Mouse (Mus musculus) CH12.LX (cell line): ENCODE results near the gene Zbtb7a. TPM values are rescaled to one million over a fixed set of nuclear protein-coding genes. Genes with fewer than 3 reads are reported as not detected.

Source experiments
- DNase-seq: peaks from one replicate; pipeline ENCODE4 v3.0.0-alpha.2; 2013; ENCODE audit errors: extremely low read depth
- H3K27ac ChIP-seq: 2 replicates; pipeline ENCODE4 v1.5.1; 2012; ENCODE audit warnings: low read depth, mild to moderate bottlenecking, control low read depth, moderate library complexity; ENCODE audit not compliant: insufficient read depth
- H3K27me3 ChIP-seq: replicated peaks from 2 replicates; pipeline ENCODE3; 2012; ENCODE audit warnings: inconsistent platforms
- H3K36me3 ChIP-seq, 2 experiments: replicated peaks in 1 of 2; 2 replicates each; pipeline versions ENCODE3 to v1.6.1; 2012; ENCODE audit warnings: inconsistent platforms in 1 of 2, low read length in 1 of 2, mild to moderate bottlenecking in 1 of 2, mixed read lengths in 1 of 2, moderate library complexity in 1 of 2; ENCODE audit not compliant: control insufficient read depth in 1 of 2, insufficient read depth in 1 of 2
- H3K4me1 ChIP-seq, 2 experiments: 2 replicates each; pipeline ENCODE4 v1.6.1; 2012; ENCODE audit warnings: inconsistent platforms in 1 of 2, moderate library complexity in 1 of 2; ENCODE audit not compliant: insufficient read depth in 2 of 2, control insufficient read depth in 1 of 2
- H3K4me2 ChIP-seq: 2 replicates; pipeline ENCODE4 v1.6.1; 2012; ENCODE audit warnings: low read depth, mild to moderate bottlenecking, control low read depth; ENCODE audit not compliant: poor library complexity, insufficient read depth, severe bottlenecking
- H3K4me3 ChIP-seq, 3 experiments: fragments of 150-350 bp in 1 of 3; sonication (generic) in 1 of 3; replicated peaks in 1 of 3; 2 replicates each; pipeline versions ENCODE3 to v1.5.1; 2011 to 2012; ENCODE audit warnings: low read depth in 2 of 3, low read length in 2 of 3, mild to moderate bottlenecking in 2 of 3, moderate library complexity in 2 of 3, control low read depth in 1 of 3, improper control_type of control experiment in 1 of 3, inconsistent platforms in 1 of 3, mixed read lengths in 1 of 3; ENCODE audit not compliant: poor library complexity in 1 of 3
- H3K79me2 ChIP-seq: replicated peaks from 2 replicates; pipeline ENCODE4 v1.6.1; 2012; ENCODE audit warnings: mild to moderate bottlenecking, moderate library complexity; ENCODE audit not compliant: control insufficient read depth, poor library complexity, insufficient read depth, severe bottlenecking; ENCODE audit errors: extremely low read depth
- H3K9ac ChIP-seq: 2 replicates; pipeline ENCODE4 v1.6.1; 2012; ENCODE audit warnings: low read depth, mild to moderate bottlenecking, control low read depth, moderate library complexity; ENCODE audit not compliant: insufficient read depth
- H3K9me3 ChIP-seq: replicated peaks from 2 replicates; pipeline ENCODE3; 2012; ENCODE audit warnings: low read length, inconsistent platforms, mixed read lengths
- CHD1 ChIP-seq: IDR thresholded peaks from 2 replicates; pipeline ENCODE4 v1.6.1; 2012; ENCODE audit warnings: low read depth, low read length, improper control_type of control experiment, inconsistent platforms
- CHD2 ChIP-seq: IDR thresholded peaks from 2 replicates; pipeline ENCODE4 v1.6.1; 2011; ENCODE audit warnings: low read length, improper control_type of control experiment
- CTCF ChIP-seq, 2 experiments: IDR thresholded peaks in 1 of 2; conservative IDR thresholded peaks in 1 of 2; 2 replicates each; pipeline ENCODE4 v1.5.1; 2011 to 2012; ENCODE audit warnings: low read depth in 2 of 2, low read length in 2 of 2, improper control_type of control experiment in 1 of 2, inconsistent platforms in 1 of 2, mild to moderate bottlenecking in 1 of 2, moderate library complexity in 1 of 2
- E2F4 ChIP-seq: IDR thresholded peaks from 2 replicates; pipeline ENCODE4 v1.6.1; 2011; ENCODE audit warnings: low read depth, low read length, improper control_type of control experiment; ENCODE audit not compliant: insufficient replicate concordance
- ELF1 ChIP-seq: IDR thresholded peaks from 2 replicates; pipeline ENCODE4 v1.6.1; 2014; ENCODE audit warnings: low read depth, mild to moderate bottlenecking, inconsistent platforms, low read length, improper control_type of control experiment
- GABPA ChIP-seq: IDR thresholded peaks from 2 replicates; pipeline ENCODE4 v1.6.1; 2012; ENCODE audit warnings: low read depth, low read length, improper control_type of control experiment, inconsistent platforms; ENCODE audit not compliant: insufficient replicate concordance
- HCFC1 ChIP-seq: IDR thresholded peaks from 2 replicates; pipeline ENCODE4 v1.6.1; 2012; ENCODE audit warnings: low read depth, mild to moderate bottlenecking, inconsistent platforms, low read length, improper control_type of control experiment
- IRF4 ChIP-seq: IDR thresholded peaks from 2 replicates; pipeline ENCODE4 v1.6.1; 2014; ENCODE audit warnings: low read depth, mild to moderate bottlenecking, inconsistent platforms, low read length, improper control_type of control experiment
- JUN ChIP-seq: IDR thresholded peaks from 2 replicates; pipeline ENCODE4 v1.6.1; 2011; ENCODE audit warnings: low read depth, mild to moderate bottlenecking, low read length, improper control_type of control experiment, moderate library complexity; ENCODE audit not compliant: insufficient read depth
- JUND ChIP-seq: conservative IDR thresholded peaks from 2 replicates; pipeline ENCODE4 v1.6.1; 2011; ENCODE audit warnings: low read depth, low read length, improper control_type of control experiment
- MEF2A ChIP-seq: IDR thresholded peaks from 2 replicates; pipeline ENCODE4 v1.6.1; 2014; ENCODE audit warnings: low read depth, mild to moderate bottlenecking, inconsistent platforms, low read length, improper control_type of control experiment, borderline replicate concordance
- NELFE ChIP-seq: IDR thresholded peaks from 2 replicates; pipeline ENCODE4 v1.6.1; 2011; ENCODE audit warnings: low read depth, low read length, improper control_type of control experiment
- NRF1 ChIP-seq: IDR thresholded peaks from 2 replicates; pipeline ENCODE4 v1.6.1; 2014; ENCODE audit warnings: low read depth, mild to moderate bottlenecking, inconsistent platforms, low read length, improper control_type of control experiment, moderate library complexity
- PAX5 ChIP-seq: IDR thresholded peaks from 2 replicates; pipeline ENCODE4 v1.6.1; 2012; ENCODE audit warnings: low read length, inconsistent platforms, mixed read lengths
- POLR2AphosphoS2 ChIP-seq: IDR thresholded peaks from 2 replicates; pipeline ENCODE4 v1.6.1; 2011; ENCODE audit warnings: low read depth, low read length, improper control_type of control experiment
- RCOR1 ChIP-seq: conservative IDR thresholded peaks from 2 replicates; pipeline ENCODE4 v1.6.1; 2012; ENCODE audit warnings: low read depth, mild to moderate bottlenecking, inconsistent platforms, low read length, improper control_type of control experiment
- SIN3A ChIP-seq: IDR thresholded peaks from 2 replicates; pipeline ENCODE4 v1.6.1; 2012; ENCODE audit warnings: low read length, improper control_type of control experiment, inconsistent platforms
- SMC3 ChIP-seq: IDR thresholded peaks from 2 replicates; pipeline ENCODE4 v1.6.1; 2011; ENCODE audit warnings: low read depth, low read length, improper control_type of control experiment
- TBP ChIP-seq: conservative IDR thresholded peaks from 2 replicates; pipeline ENCODE4 v1.6.1; 2011; ENCODE audit warnings: low read depth, low read length, improper control_type of control experiment
- TCF12 ChIP-seq: IDR thresholded peaks from 2 replicates; pipeline ENCODE4 v1.6.1; 2014; ENCODE audit warnings: low read depth, mild to moderate bottlenecking, inconsistent platforms, low read length, improper control_type of control experiment
- ZNF384 ChIP-seq: IDR thresholded peaks from 2 replicates; pipeline ENCODE4 v1.6.1; 2012; ENCODE audit warnings: low read depth, low read length, improper control_type of control experiment, inconsistent platforms
- dilution Hi-C: fragments of 300-500 bp; cut with MboI; formaldehyde crosslinking; loops from 2 replicates; pipeline ENCODE4 v1.14.3; 2020; ENCODE audit warnings: low sequenced_read_pairs; ENCODE audit not compliant: extremely low pct_unique_long_range_greater_than_20kb, extremely low pct_ligation_motif_present
- in situ Hi-C: fragments of 300-500 bp; cut with MboI; formaldehyde crosslinking; loops from 3 replicates; pipeline ENCODE4 v1.14.3; 2019; ENCODE audit warnings: low sequenced_read_pairs, low pct_ligation_motif_present, low pct_unique_long_range_greater_than_20kb, mixed read lengths
- polyA plus RNA-seq: library from polyadenylated mRNA; unstranded; fragments of >175 nt; gene quantifications from 2 replicates; pipeline ENCODE4 v1.2.1, GENCODE M21; 2012; ENCODE audit warnings: low read depth; ENCODE audit not compliant: insufficient read length
- total RNA-seq, 2 experiments: library from RNA; depleted of rRNA; stranded (reverse); fragments of 300-350 nt in 1 of 2; fragments of >200 nt in 1 of 2; gene quantifications; 2 replicates each; pipeline ENCODE4 v1.2.3; 2012 to 2014

Zbtb7a gene
- total and polyA plus RNA-seq, 3 experiments = 3.0 to 21.3 (median 18.2) TPM

DNA sequence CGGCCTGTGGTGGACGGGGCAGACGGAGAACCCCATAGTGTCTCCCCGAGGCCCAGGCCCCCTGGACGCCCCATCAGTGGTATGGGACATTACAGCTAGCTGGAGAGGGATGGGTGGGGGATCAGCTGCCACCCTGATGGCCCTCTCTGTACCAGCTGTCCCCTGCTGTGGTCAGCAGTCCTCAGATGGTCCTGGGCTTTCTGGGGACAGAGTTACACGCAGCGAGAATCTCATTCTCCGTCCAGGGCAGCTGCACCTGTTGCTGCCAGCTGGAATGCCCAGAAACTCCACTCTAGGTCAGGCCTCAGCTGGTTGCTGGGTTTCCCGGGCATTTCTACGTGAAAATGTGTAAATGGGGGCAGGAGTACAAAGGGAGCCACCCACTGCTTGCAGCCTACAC lies 15.4 kb upstream of the Zbtb7a start:
- Histone ChIP-seq H3K4me2 (no peak overlapping the region), H3K27me3 (no peaks in the 10 kb centered on the region), H3K79me2 (no peaks in the 10 kb centered on the region), H3K9me3 (no peaks in the 10 kb centered on the region), H3K36me3 (peaks cover 91 to 94% of the 10 kb centered on the region in 2 experiments), H3K9ac (no peak overlapping the region), H3K4me1 (no peaks in the 10 kb centered on the region), H3K27ac (no peak overlapping the region), H3K4me3 (no peak overlapping the region)
- dilution Hi-C loops = no loop called here
- DNase-seq = no peak
- in situ Hi-C loops = no loop called here
- TF ChIP-seq POLR2AphosphoS2 = no peak
- TF ChIP-seq JUND = no peak
- no peak for TF ChIP-seq TCF12
- TF ChIP-seq SIN3A = no peak
- TF ChIP-seq NRF1 = no peak
- TF ChIP-seq HCFC1 = no peak
- no peak for TF ChIP-seq JUN
- TF ChIP-seq NELFE = no peak
- no peak for TF ChIP-seq GABPA
- no peak for TF ChIP-seq CHD1
- no peak for TF ChIP-seq CHD2
- TF ChIP-seq ELF1 = no peak
- no peak for TF ChIP-seq ZNF384
- TF ChIP-seq E2F4 = no peak
- TF ChIP-seq MEF2A = no peak
- no peak for TF ChIP-seq IRF4
- TF ChIP-seq CTCF (conservative IDR thresholded peaks at IDR 0.05 in 1 of 2, IDR thresholded peaks at IDR 0.05 in 1 of 2; ENCODE audit: low read depth in 2 of 2, low read length in 2 of 2) = no peak

DNA sequence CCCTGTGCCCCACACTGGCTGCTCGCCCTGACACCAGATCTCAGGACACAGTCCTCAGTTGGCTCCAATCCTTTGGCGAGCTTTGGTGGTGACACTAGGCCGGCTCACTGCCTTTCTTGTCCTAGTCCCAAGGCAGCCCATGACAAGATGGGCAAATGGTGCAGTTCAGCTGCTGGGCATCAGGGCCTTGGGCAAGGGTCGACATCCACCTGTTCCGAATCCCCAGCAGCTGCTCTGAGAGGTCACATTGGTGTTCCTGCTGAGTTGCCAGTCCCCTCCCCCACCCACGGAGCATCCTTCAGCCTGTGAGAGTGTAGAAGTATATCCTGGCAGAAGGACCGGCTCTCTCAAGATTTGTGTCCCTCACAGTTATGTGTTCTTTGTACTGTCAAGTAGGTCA lies 14.4 kb upstream of the Zbtb7a start:
- no peak overlapping the region for H3K27ac ChIP-seq
- DNase-seq = no peak
- no peaks in the 10 kb centered on the region for H3K9me3 ChIP-seq
- peaks cover 0 to 3% of the 10 kb centered on the region in 2 experiments; a peak in 1 of 4 replicates for H3K4me1 ChIP-seq
- no peak overlapping the region for H3K4me2 ChIP-seq
- peaks cover 82 to 92% of the 10 kb centered on the region in 2 experiments for H3K36me3 ChIP-seq
- TF ChIP-seq SMC3 (no peak), TBP (no peak), PAX5 (no peak), RCOR1 (no peak)
- dilution Hi-C loops (no loop called here), in situ Hi-C loops (no loop called here)
- no peaks in the 10 kb centered on the region for H3K27me3 ChIP-seq
- no peak overlapping the region for H3K9ac ChIP-seq
- H3K79me2 ChIP-seq = no peaks in the 10 kb centered on the region
- no peak overlapping the region for H3K4me3 ChIP-seq
